8 mouse cellular contexts compared by ENCODE assay signal in the genomic region with DNA sequence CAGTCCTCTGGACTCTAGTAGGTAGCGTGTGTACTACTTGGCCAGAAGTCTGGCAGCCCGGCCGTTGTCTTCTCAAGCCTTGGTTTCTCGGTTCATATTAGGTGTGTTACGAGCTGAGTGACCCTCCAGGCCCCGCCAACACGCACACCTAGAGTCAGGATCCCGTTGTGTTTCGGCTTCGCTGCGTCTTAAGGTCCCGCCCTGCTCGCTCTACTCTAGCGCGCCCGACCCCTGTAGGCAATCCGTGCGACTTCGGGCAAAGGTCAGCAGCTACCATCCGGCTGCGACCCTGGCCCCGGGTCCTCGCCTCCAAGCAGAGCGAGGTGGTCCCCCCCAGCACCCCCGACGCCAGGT. TPM values are rescaled to one million over a fixed set of nuclear protein-coding genes. Genes with fewer than 3 reads are reported as not detected.
DNase-seq lines count a peak whose midpoint lies in the region; ATAC-seq and TF ChIP-seq lines count a peak whose summit lies in the region.

No protein-coding gene starts in this region.

- peak overlapping the region; percentile 76 for H3K9ac ChIP-seq in neural tube, embryonic 12.5 days

- no peak for TF ChIP-seq CTCF in lung, adult 2 months (IDR thresholded peaks at IDR 0.05; ENCODE audit: insufficient read depth, low read length)
- no peak for TF ChIP-seq CTCF in cortical plate, adult 2 months (IDR thresholded peaks at IDR 0.05; ENCODE audit: extremely low read depth, insufficient read depth, low read length)

- DNase-seq in lung, adult 2 months: no peak
- no peak for DNase-seq in lung, postnatal 36 days
- no peak for DNase-seq in adrenal gland, postnatal 10 days
- DNase-seq in urinary bladder, adult 18-20 months (ENCODE audit: low spot score in 2 of 2): no peak
- no peak for DNase-seq in cerebellum, adult 11-12 months

- 2% methylated on average over 26 of the region's 26 CpGs for WGBS in lung, adult 2 months
- 2% methylated on average over 26 of the region's 26 CpGs for WGBS in neural tube, embryonic 12.5 days

- H3K36me3 ChIP-seq in neural tube, embryonic 12.5 days: no peaks in the 10 kb centered on the region; the same call in none of the 2 replicates

- peak; percentile 29 for ATAC-seq in inflammation-experienced regulatory T-cells, adult 6 months
- ATAC-seq in neural tube, embryonic 12.5 days (ENCODE audit: low FRiP score, low read depth): peak; percentile 4; the same call in 1 of the 2 replicates

- peak overlapping the region; percentile 97; the same call in 1 of the 2 replicates for H3K27ac ChIP-seq in cortical plate, adult 2 months (ENCODE audit: insufficient read depth, low read length)
- H3K27ac ChIP-seq in neural tube, embryonic 12.5 days: no peak overlapping the region

- H3K9me3 ChIP-seq in neural tube, embryonic 12.5 days: no peaks in the 10 kb centered on the region

- peak overlapping the region; percentile 93 for H3K4me2 ChIP-seq in neural tube, embryonic 12.5 days (replicated peaks)

- peaks cover 5% of the 10 kb centered on the region; the same call in 1 of the 2 replicates for H3K4me1 ChIP-seq in lung, adult 2 months (ENCODE audit: control insufficient read depth, insufficient read depth, low read length)
- H3K4me1 ChIP-seq in cortical plate, adult 2 months (ENCODE audit: control insufficient read depth, insufficient read depth, low read length): no peaks in the 10 kb centered on the region
- peaks cover 17% of the 10 kb centered on the region for H3K4me1 ChIP-seq in neural tube, embryonic 12.5 days

- H3K4me3 ChIP-seq in lung, adult 2 months (replicated peaks; ENCODE audit: extremely low read depth, low read depth, low read length): peak overlapping the region; percentile 92
- H3K4me3 ChIP-seq in cortical plate, adult 2 months (ENCODE audit: insufficient read depth, low read length): peak overlapping the region; percentile 58
- peak overlapping the region; percentile 79 for H3K4me3 ChIP-seq in neural tube, embryonic 12.5 days

- H3K27me3 ChIP-seq in neural tube, embryonic 12.5 days (replicated peaks): peaks cover 55% of the 10 kb centered on the region

- no peak for TF ChIP-seq POLR2A in lung, adult 2 months (IDR thresholded peaks at IDR 0.05; ENCODE audit: borderline replicate concordance, extremely low read depth, low read depth, low read length)
- TF ChIP-seq POLR2A in cortical plate, adult 2 months (IDR thresholded peaks at IDR 0.05; ENCODE audit: extremely low read depth, insufficient read depth, low read length): no peak

RNA-seq across cellular contexts. Expression of gene Ap5b1, which starts 0.7 kb away (rescaled TPM):
- polyA plus RNA-seq in lung, adult 2 months (2012; rRNA removed): 14.5 and 15.3 TPM in 2 replicates
- polyA plus RNA-seq in cortical plate, adult 2 months (2012; rRNA removed): 3.2 and 3.3 TPM in 2 replicates
- polyA plus RNA-seq in inflammation-experienced regulatory T-cells, adult 6 months (2017; shearing (Covaris generic)): 1 to 10 TPM; 5.8 to 7.4 (median 6.5) TPM
- 2.5 and 2.8 TPM in 2 replicates for polyA plus RNA-seq in neural tube, embryonic 12.5 days (2016; fragmentation: Nextera tagmentation; extraction: Ambion mirVana)
- total RNA-seq in adrenal gland, postnatal 10 days (2021): 1 to 10 TPM; 6.3 to 7.3 TPM

RNA-seq across cellular contexts. Expression of gene Ovol1, which starts 6.7 kb away (rescaled TPM):
- polyA plus RNA-seq in lung, adult 2 months (2012; rRNA removed): 2.3 and 11.2 TPM in 2 replicates
- 0.02 and 0.04 TPM in 2 replicates for polyA plus RNA-seq in cortical plate, adult 2 months (2012; rRNA removed)
- polyA plus RNA-seq in inflammation-experienced regulatory T-cells, adult 6 months (2017; shearing (Covaris generic)): not detected
- polyA plus RNA-seq in neural tube, embryonic 12.5 days (2016; fragmentation: Nextera tagmentation; extraction: Ambion mirVana): 0.29 and 0.32 TPM in 2 replicates
- total RNA-seq in adrenal gland, postnatal 10 days (2021): not detected

RNA-seq across cellular contexts. Expression of gene Rnaseh2c, which starts 34.5 kb away (rescaled TPM):
- polyA plus RNA-seq in lung, adult 2 months (2012; rRNA removed): 38.6 and 47.6 TPM in 2 replicates
- 50.2 and 61.3 TPM in 2 replicates for polyA plus RNA-seq in cortical plate, adult 2 months (2012; rRNA removed)
- 100 to 1,000 TPM in 1 of 3 experiments, 10 to 100 TPM in 2; 40.8 to 104 (median 97.1) TPM for polyA plus RNA-seq in inflammation-experienced regulatory T-cells, adult 6 months (2017; shearing (Covaris generic))
- 140 and 148 TPM in 2 replicates for polyA plus RNA-seq in neural tube, embryonic 12.5 days (2016; fragmentation: Nextera tagmentation; extraction: Ambion mirVana)
- 100 to 1,000 TPM in 1 of 2 experiments, 10 to 100 TPM in 1; 98.8 to 108 TPM for total RNA-seq in adrenal gland, postnatal 10 days (2021)

RNA-seq across cellular contexts. Expression of gene Kat5, which starts 42.9 kb away (rescaled TPM):
- 72.5 and 75.7 TPM in 2 replicates for polyA plus RNA-seq in lung, adult 2 months (2012; rRNA removed)
- 111 and 115 TPM in 2 replicates for polyA plus RNA-seq in cortical plate, adult 2 months (2012; rRNA removed)
- 10 to 100 TPM; 34.5 to 46.1 (median 42.4) TPM for polyA plus RNA-seq in inflammation-experienced regulatory T-cells, adult 6 months (2017; shearing (Covaris generic))
- polyA plus RNA-seq in neural tube, embryonic 12.5 days (2016; fragmentation: Nextera tagmentation; extraction: Ambion mirVana): 67.4 and 73.3 TPM in 2 replicates
- 10 to 100 TPM; 49.9 to 52.2 TPM for total RNA-seq in adrenal gland, postnatal 10 days (2021)

RNA-seq across cellular contexts. Expression of gene Snx32, which starts 56.8 kb away (rescaled TPM):
- 8.8 and 15.6 TPM in 2 replicates for polyA plus RNA-seq in lung, adult 2 months (2012; rRNA removed)
- 150 and 162 TPM in 2 replicates for polyA plus RNA-seq in cortical plate, adult 2 months (2012; rRNA removed)
- polyA plus RNA-seq in inflammation-experienced regulatory T-cells, adult 6 months (2017; shearing (Covaris generic)): 10 to 100 TPM; 11.7 to 26.7 (median 20.0) TPM
- 43.1 and 47.1 TPM in 2 replicates for polyA plus RNA-seq in neural tube, embryonic 12.5 days (2016; fragmentation: Nextera tagmentation; extraction: Ambion mirVana)
- total RNA-seq in adrenal gland, postnatal 10 days (2021): 10 to 100 TPM in 1 of 2 experiments, 1 to 10 TPM in 1; 8.0 to 12.3 TPM
